Mouse (Mus musculus): ENCODE measurements around the gene Ank3. TPM values are rescaled to one million over a fixed set of nuclear protein-coding genes. Genes with fewer than 3 reads are reported as not detected.

Gene Ank3
- total and polyA plus RNA-seq, 2 experiments from 2014 or later, result 66.6 to 253 TPM

- ATAC-seq (ENCODE audit: low FRiP score), result no peak
These were observed 328.2 kb downstream of the Ank3 start for GRCm38 (mm10) chr10:69726806-69727205.

GRCm38 (mm10) chr10:69728876-69729275 is 330.3 kb downstream of the Ank3 start:
- ATAC-seq (ENCODE audit: low FRiP score) (no peak), DNase-seq (ENCODE audit: low spot score) (no peak)
- Histone ChIP-seq H3K4me2 (ENCODE audit: low read depth, low read length, poor library complexity, severe bottlenecking) (no peak overlapping the region), H3K9ac (replicated peaks; ENCODE audit: low read length, poor library complexity, severe bottlenecking) (no peak overlapping the region), H3K27me3 (ENCODE audit: insufficient read depth, low read length) (no peaks in the 10 kb centered on the region), H3K9me3 (ENCODE audit: low read length) (no peaks in the 10 kb centered on the region), H3K36me3 (ENCODE audit: insufficient read depth, low read length) (no peaks in the 10 kb centered on the region), H3K27ac (ENCODE audit: low read depth, low read length) (no peak overlapping the region), H3K4me1 (ENCODE audit: insufficient read depth, low read length) (no peaks in the 10 kb centered on the region; the same call in 1 of the 2 replicates), H3K4me3 (ENCODE audit: low read depth, low read length) (no peak overlapping the region)
- no peak for TF ChIP-seq CTCF (IDR thresholded peaks at IDR 0.05)
- WGBS, result 70% methylated on average over 6 of the region's 6 CpGs

More at GRCm38 (mm10) chr10:69726806-69727205, 328.2 kb downstream of the Ank3 start:
- Histone ChIP-seq H3K4me1 (ENCODE audit: insufficient read depth, low read length) (no peaks in the 10 kb centered on the region; the same call in 1 of the 2 replicates), H3K4me2 (ENCODE audit: low read depth, low read length, poor library complexity, severe bottlenecking) (no peak overlapping the region), H3K27ac (ENCODE audit: low read depth, low read length) (no peak overlapping the region), H3K9ac (replicated peaks; ENCODE audit: low read length, poor library complexity, severe bottlenecking) (no peak overlapping the region), H3K9me3 (ENCODE audit: low read length) (no peaks in the 10 kb centered on the region), H3K4me3 (ENCODE audit: low read depth, low read length) (no peak overlapping the region), H3K36me3 (ENCODE audit: insufficient read depth, low read length) (no peaks in the 10 kb centered on the region), H3K27me3 (ENCODE audit: insufficient read depth, low read length) (no peaks in the 10 kb centered on the region)
- 90% methylated on average over 7 of the region's 7 CpGs for WGBS
- DNase-seq (ENCODE audit: low spot score), result no peak
- TF ChIP-seq CTCF (IDR thresholded peaks at IDR 0.05), result no peak

- Histone ChIP-seq H3K4me3 (ENCODE audit: low read depth, low read length) (no peak overlapping the region), H3K4me2 (ENCODE audit: low read depth, low read length, poor library complexity, severe bottlenecking) (no peak overlapping the region; the same call in 1 of the 2 replicates), H3K9ac (replicated peaks; ENCODE audit: low read length, poor library complexity, severe bottlenecking) (no peak overlapping the region), H3K36me3 (ENCODE audit: insufficient read depth, low read length) (no peaks in the 10 kb centered on the region), H3K9me3 (ENCODE audit: low read length) (no peaks in the 10 kb centered on the region), H3K27ac (ENCODE audit: low read depth, low read length) (peak overlapping the region; percentile 32; the same call in 1 of the 2 replicates), H3K4me1 (ENCODE audit: insufficient read depth, low read length) (no peaks in the 10 kb centered on the region; the same call in 1 of the 2 replicates), H3K27me3 (ENCODE audit: insufficient read depth, low read length) (no peaks in the 10 kb centered on the region)
- DNase-seq (ENCODE audit: low spot score) (peak; percentile 53), ATAC-seq (ENCODE audit: low FRiP score) (peak; percentile 10; the same call in 1 of the 2 replicates)
- WGBS, result 33% methylated on average over 10 of the region's 10 CpGs
- TF ChIP-seq CTCF (IDR thresholded peaks at IDR 0.05), result no peak
These were observed 331.8 kb downstream of the Ank3 start for GRCm38 (mm10) chr10:69730351-69730871.

- 56% methylated on average over 5 of the region's 5 CpGs for WGBS
- ATAC-seq (ENCODE audit: low FRiP score) (no peak), DNase-seq (ENCODE audit: low spot score) (no peak)
- no peak overlapping the region for H3K27ac ChIP-seq (ENCODE audit: low read depth, low read length)
- no peaks in the 10 kb centered on the region for H3K27me3 ChIP-seq (ENCODE audit: insufficient read depth, low read length)
- no peak overlapping the region for H3K4me2 ChIP-seq (ENCODE audit: low read depth, low read length, poor library complexity, severe bottlenecking)
- no peaks in the 10 kb centered on the region for H3K36me3 ChIP-seq (ENCODE audit: insufficient read depth, low read length)
- TF ChIP-seq CTCF (IDR thresholded peaks at IDR 0.05), result no peak
- H3K9me3 ChIP-seq (ENCODE audit: low read length), result no peaks in the 10 kb centered on the region
- no peaks in the 10 kb centered on the region; the same call in 1 of the 2 replicates for H3K4me1 ChIP-seq (ENCODE audit: insufficient read depth, low read length)
- H3K4me3 ChIP-seq (ENCODE audit: low read depth, low read length), result no peak overlapping the region
- no peak overlapping the region for H3K9ac ChIP-seq (replicated peaks; ENCODE audit: low read length, poor library complexity, severe bottlenecking)
These were observed 332.8 kb downstream of the Ank3 start for GRCm38 (mm10) chr10:69731341-69731740.

- no peaks in the 10 kb centered on the region for H3K36me3 ChIP-seq (ENCODE audit: insufficient read depth, low read length)
- TF ChIP-seq CTCF (IDR thresholded peaks at IDR 0.05), result no peak
- no peak for ATAC-seq (ENCODE audit: low FRiP score)
These were observed 333.3 kb downstream of the Ank3 start for GRCm38 (mm10) chr10:69731863-69732262.

GRCm38 (mm10) chr10:69736241-69736640 is 337.7 kb downstream of the Ank3 start:
- Histone ChIP-seq H3K27me3 (ENCODE audit: insufficient read depth, low read length) (no peaks in the 10 kb centered on the region), H3K9ac (replicated peaks; ENCODE audit: low read length, poor library complexity, severe bottlenecking) (no peak overlapping the region), H3K4me2 (ENCODE audit: low read depth, low read length, poor library complexity, severe bottlenecking) (no peak overlapping the region), H3K9me3 (ENCODE audit: low read length) (no peaks in the 10 kb centered on the region), H3K4me1 (ENCODE audit: insufficient read depth, low read length) (no peaks in the 10 kb centered on the region; the same call in 1 of the 2 replicates), H3K4me3 (ENCODE audit: low read depth, low read length) (no peak overlapping the region), H3K27ac (ENCODE audit: low read depth, low read length) (no peak overlapping the region), H3K36me3 (ENCODE audit: insufficient read depth, low read length) (no peaks in the 10 kb centered on the region)
- 71% methylated on average over 7 of the region's 7 CpGs for WGBS
- ATAC-seq (ENCODE audit: low FRiP score) (no peak), DNase-seq (ENCODE audit: low spot score) (no peak)
- no peak for TF ChIP-seq CTCF (IDR thresholded peaks at IDR 0.05)

More at GRCm38 (mm10) chr10:69731863-69732262, 333.3 kb downstream of the Ank3 start:
- no peak for DNase-seq (ENCODE audit: low spot score)
- H3K4me3 ChIP-seq (ENCODE audit: low read depth, low read length), result no peak overlapping the region
- no peak overlapping the region for H3K4me2 ChIP-seq (ENCODE audit: low read depth, low read length, poor library complexity, severe bottlenecking)
- no peak overlapping the region for H3K27ac ChIP-seq (ENCODE audit: low read depth, low read length)
- H3K9ac ChIP-seq (replicated peaks; ENCODE audit: low read length, poor library complexity, severe bottlenecking), result no peak overlapping the region
- no peaks in the 10 kb centered on the region for H3K27me3 ChIP-seq (ENCODE audit: insufficient read depth, low read length)
- WGBS, result 95% methylated on average over 1 of the region's 1 CpGs
- no peaks in the 10 kb centered on the region; the same call in 1 of the 2 replicates for H3K4me1 ChIP-seq (ENCODE audit: insufficient read depth, low read length)
- H3K9me3 ChIP-seq (ENCODE audit: low read length), result no peaks in the 10 kb centered on the region
